Mouse (Mus musculus) midbrain, embryonic 11.5 days (tissue): Measurements from ENCODE around the gene Card9. TPM values are rescaled to one million over a fixed set of nuclear protein-coding genes. Genes with fewer than 3 reads are reported as not detected.
A peak's percentile ranks its signal among the peaks of the same experiment; 100 is the strongest.

Source experiments
- ATAC-seq: fragments of 200-750 bp; cut with Nextera tagmentation; 2 replicates; pipeline ENCODE4 v1.8.0; 2017; ENCODE audit warnings: moderate TSS enrichment, moderate library complexity; ENCODE audit not compliant: low FRiP score
- DNase-seq: peaks from one replicate; pipeline ENCODE4 v3.0.0; 2015; ENCODE audit warnings: low spot score; ENCODE audit errors: missing footprints
- H3K27ac ChIP-seq: fragments of 300-500 bp; sonication (generic); 2 replicates; pipeline ENCODE4 v1.5.1; 2014; ENCODE audit warnings: low read depth, low read length
- H3K27me3 ChIP-seq: fragments of 300-500 bp; sonication (generic); 2 replicates; pipeline ENCODE4 v1.6.1; 2014; ENCODE audit warnings: mild to moderate bottlenecking, low read length, moderate library complexity, mixed read lengths; ENCODE audit not compliant: control insufficient read depth, insufficient read depth
- H3K36me3 ChIP-seq: fragments of 300-500 bp; sonication (generic); 2 replicates; pipeline ENCODE4 v1.6.1; 2014; ENCODE audit warnings: mild to moderate bottlenecking, low read length, moderate library complexity, mixed read lengths; ENCODE audit not compliant: control insufficient read depth, insufficient read depth
- H3K4me1 ChIP-seq: fragments of 300-500 bp; sonication (generic); 2 replicates; pipeline ENCODE4 v1.6.1; 2014; ENCODE audit warnings: low read length; ENCODE audit not compliant: control insufficient read depth, insufficient read depth
- H3K4me2 ChIP-seq: fragments of 300-500 bp; sonication (generic); 2 replicates; pipeline ENCODE4 v1.6.1; 2014; ENCODE audit warnings: mild to moderate bottlenecking, moderate library complexity
- H3K4me3 ChIP-seq: fragments of 300-500 bp; sonication (generic); 2 replicates; pipeline ENCODE4 v1.5.1; 2014; ENCODE audit warnings: low read depth, low read length
- H3K9ac ChIP-seq: fragments of 300-500 bp; sonication (generic); 2 replicates; pipeline ENCODE4 v1.6.1; 2014; ENCODE audit warnings: low read length
- H3K9me3 ChIP-seq: fragments of 300-500 bp; sonication (generic); 2 replicates; pipeline ENCODE4 v1.6.1; 2016; ENCODE audit warnings: low read length; ENCODE audit not compliant: control insufficient read depth
- WGBS: fragments of 180-500 bp; shearing (Covaris S2); extraction: QIAGEN DNeasy Blood & Tissue Kit; methylation state at CpG from one replicate; pipeline ENCODE4 v1.1.7; 2014; 5-methylcytosine and 5-hydroxymethylcytosine counted together
- polyA plus RNA-seq: library from polyadenylated mRNA; unstranded; fragments of >200 nt; fragmentation: Nextera tagmentation; extraction: Ambion mirVana; gene quantifications from 2 replicates; pipeline ENCODE4 v1.2.1, GENCODE M21; 2014

Card9 gene
- polyA plus RNA-seq, 1 experiment from 2014 or later = 1.1 TPM

DNA sequence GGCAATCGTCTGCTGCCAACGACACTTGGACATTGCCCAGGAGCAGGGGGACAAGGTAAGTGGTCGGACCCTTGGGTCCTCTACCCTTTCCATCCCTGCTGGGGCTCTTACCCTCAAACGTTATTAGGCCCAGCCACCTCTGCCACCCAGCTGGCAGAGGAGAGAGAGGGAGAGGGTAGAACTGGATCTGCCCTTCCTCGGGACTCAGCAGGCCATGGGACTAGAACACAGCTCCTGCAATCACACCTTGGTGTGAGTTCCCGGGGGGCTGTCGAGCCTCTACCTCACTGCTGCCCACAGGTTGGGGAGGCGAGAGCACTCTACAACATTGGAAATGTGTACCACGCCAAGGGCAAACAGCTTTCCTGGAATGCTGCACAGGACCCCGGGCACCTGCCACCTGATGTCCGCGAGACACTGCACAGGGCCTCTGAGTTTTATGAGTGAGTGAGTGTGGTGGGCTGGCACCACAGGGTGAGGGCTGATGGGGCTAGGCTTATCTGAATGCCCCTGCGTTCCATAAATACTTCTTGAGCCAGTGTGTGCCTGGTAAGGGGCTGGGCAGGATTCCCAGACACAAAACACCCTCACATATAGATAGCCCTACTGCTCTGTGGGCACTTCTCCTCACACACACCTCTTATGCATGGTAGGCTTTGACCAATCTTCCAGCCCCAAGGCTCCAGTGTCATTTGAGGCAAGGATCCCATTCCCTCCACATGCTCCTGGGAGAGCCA is 37.0 kb downstream of the Card9 start:
- no peak overlapping the region for H3K4me2 ChIP-seq
- H3K4me3 ChIP-seq = no peak overlapping the region
- DNase-seq (no peak), ATAC-seq (no peak)
- no peaks in the 10 kb centered on the region for H3K9me3 ChIP-seq
- peaks cover 28% of the 10 kb centered on the region for H3K36me3 ChIP-seq
- H3K9ac ChIP-seq = no peak overlapping the region
- H3K27ac ChIP-seq = no peak overlapping the region
- 96% methylated on average over 13 of the region's 13 CpGs for WGBS
- no peaks in the 10 kb centered on the region for H3K27me3 ChIP-seq
- H3K4me1 ChIP-seq = no peaks in the 10 kb centered on the region

DNA sequence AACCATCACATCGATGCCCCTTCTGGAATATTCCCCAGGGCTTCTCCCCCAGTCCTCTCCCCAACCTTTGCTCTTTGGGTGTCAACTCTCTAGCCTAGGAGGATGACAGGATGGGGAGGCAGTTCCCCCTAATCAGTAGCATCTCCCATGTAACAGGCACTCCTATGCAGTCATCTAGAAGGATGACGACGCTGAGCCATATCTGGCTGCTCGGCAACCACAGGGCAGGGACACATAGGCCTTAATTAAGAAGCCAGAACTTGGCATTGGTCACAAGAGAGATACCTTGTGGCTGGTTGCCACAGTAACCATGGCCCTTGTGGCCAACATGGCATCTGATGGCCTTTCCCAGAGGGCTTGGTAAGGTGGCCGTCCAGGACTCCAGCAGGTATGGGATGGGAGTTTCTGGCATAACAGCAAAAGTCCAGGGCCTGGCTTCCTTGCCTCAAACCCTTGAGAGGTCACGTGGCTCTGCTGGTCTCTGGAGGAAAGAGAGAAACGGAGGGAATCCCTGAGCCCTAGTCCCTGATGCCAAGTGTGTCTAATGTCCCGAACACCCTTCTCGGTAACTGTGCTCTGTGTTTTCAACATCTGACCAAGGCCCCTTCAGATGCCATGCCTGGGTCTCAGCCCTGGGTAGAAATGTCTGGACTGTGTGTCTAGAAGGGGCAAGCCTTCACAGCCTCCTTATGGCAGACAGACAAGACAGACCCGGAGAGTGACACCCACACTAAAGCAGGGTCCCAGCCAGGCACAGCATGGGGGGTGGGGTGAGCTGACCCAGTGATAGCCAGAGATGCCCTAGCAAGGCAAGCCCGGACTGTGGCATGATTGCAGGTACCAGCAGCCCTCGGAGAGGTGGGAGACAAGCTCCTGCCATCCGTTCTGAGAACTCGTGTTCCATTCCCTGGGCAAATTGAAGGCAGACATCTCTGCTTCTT is 40.2 kb downstream of the Card9 start:
- H3K4me3 ChIP-seq = no peak overlapping the region
- no peak overlapping the region for H3K27ac ChIP-seq
- peaks cover 21% of the 10 kb centered on the region for H3K4me1 ChIP-seq
- H3K36me3 ChIP-seq = peaks cover 12% of the 10 kb centered on the region; the same call in 1 of the 2 replicates
- H3K27me3 ChIP-seq = no peaks in the 10 kb centered on the region
- DNase-seq (peak; percentile 65), ATAC-seq (no peak)
- no peak overlapping the region for H3K4me2 ChIP-seq
- 90% methylated on average over 14 of the region's 14 CpGs for whole genome bisulfite sequencing
- no peak overlapping the region for H3K9ac ChIP-seq
- H3K9me3 ChIP-seq = no peaks in the 10 kb centered on the region

DNA sequence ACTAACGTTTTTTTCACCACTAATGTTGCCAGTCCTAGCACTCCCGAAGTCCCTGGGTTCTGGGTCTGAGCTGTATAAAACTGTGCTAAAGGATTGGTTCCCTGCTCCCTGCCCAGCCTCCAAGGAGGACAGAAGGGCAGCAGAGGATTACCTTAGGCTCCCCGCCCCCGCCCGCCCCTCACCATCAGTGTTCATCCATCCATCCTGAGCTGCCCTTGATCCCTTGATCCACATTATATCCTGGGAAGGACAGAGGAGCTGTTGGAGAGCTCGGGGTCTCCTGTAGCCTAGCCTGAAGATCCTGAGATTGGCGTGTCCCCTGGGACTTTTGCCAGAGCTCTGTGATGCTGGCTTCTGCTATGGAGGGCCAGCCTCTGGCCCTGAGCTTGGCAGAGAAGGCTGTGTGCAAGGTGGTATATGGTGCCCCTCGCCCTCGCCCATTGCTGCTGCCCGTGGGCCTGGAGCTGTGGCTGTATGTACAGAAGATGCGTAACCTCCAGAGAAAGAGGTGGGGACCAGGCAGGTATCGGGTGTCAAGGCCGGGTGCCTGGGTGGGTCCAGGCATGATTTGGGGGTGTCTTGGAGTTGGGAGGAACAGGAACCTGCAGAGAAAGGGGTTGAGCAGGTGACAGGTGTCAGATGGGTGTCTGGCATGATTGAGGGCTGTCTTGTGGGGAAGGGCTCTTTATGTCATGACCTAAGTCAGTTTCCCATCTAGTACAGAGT is 41.0 kb downstream of the Card9 start:
- Histone ChIP-seq H3K9me3 (no peaks in the 10 kb centered on the region), H3K36me3 (peaks cover 8% of the 10 kb centered on the region; the same call in 1 of the 2 replicates), H3K4me2 (no peak overlapping the region), H3K27me3 (no peaks in the 10 kb centered on the region), H3K9ac (no peak overlapping the region), H3K4me3 (no peak overlapping the region), H3K4me1 (peaks cover 24% of the 10 kb centered on the region), H3K27ac (no peak overlapping the region)
- peak; percentile 76 for DNase-seq
- ATAC-seq = no peak
- WGBS = 83% methylated on average over 13 of the region's 13 CpGs

DNA sequence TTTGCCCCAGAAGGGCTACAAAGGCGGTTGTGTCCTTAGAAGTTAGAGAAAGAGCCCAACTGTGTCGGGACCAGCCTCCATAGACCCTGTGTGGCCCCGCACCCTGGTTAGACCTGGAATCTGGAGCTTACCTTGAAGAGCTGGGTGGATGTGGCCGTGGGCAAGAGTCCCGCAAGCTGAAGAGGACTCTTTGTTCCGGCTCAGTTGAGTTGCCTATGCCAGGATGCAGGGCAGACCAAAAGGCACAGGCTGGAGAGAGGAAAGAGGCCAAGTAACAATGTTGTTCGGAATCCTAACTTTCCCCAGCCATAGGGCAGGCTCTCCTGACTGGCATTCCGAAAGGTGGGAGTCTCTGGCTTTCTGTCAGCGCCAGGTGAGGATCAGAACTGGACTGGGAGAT is 41.6 kb downstream of the Card9 start:
- ATAC-seq (no peak), DNase-seq (no peak)
- peaks cover 28% of the 10 kb centered on the region for H3K4me1 ChIP-seq
- no peaks in the 10 kb centered on the region for H3K9me3 ChIP-seq
- no peak overlapping the region for H3K4me3 ChIP-seq
- WGBS = 85% methylated on average over 9 of the region's 9 CpGs
- no peak overlapping the region for H3K27ac ChIP-seq
- H3K36me3 ChIP-seq = peaks cover 6% of the 10 kb centered on the region; the same call in 1 of the 2 replicates
- H3K4me2 ChIP-seq = no peak overlapping the region
- H3K9ac ChIP-seq = no peak overlapping the region
- no peaks in the 10 kb centered on the region for H3K27me3 ChIP-seq

DNA sequence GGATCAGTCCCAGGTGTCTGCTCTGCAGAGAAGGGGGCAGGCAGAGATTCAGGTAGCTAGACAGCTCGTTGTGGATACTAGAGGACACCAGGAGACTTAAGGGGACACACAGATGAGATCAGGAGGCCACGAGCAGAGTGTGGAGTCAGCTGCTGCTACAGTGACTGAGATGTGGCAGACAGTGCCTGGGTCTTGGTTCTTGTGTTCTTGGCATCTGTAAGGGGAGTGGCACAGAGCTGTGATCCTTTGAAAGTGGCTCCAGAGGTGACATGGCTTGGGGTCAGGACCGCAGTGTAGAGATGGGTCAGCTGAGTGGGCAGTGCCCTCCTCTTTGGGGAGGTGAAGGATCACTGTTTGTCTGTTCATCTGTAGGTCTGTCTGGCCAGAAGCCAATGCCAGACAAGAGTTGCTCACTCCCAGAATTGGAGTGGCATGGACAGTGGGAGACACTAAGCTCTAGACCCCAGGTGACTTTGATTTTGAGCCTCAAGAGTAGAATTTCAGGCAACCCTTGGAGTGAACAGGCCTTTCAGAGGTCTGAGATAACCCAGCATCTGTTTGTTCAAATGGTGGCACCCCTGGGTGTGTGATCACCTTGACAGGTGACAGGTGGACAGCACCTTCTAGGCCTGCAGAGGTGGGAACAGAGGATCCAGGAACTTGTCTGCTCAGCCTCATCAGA is 42.6 kb downstream of the Card9 start:
- ATAC-seq = no peak
- Histone ChIP-seq H3K9me3 (no peaks in the 10 kb centered on the region), H3K9ac (no peak overlapping the region), H3K27ac (no peak overlapping the region), H3K27me3 (no peaks in the 10 kb centered on the region), H3K4me1 (peaks cover 28% of the 10 kb centered on the region), H3K4me3 (no peak overlapping the region), H3K36me3 (0 out of 2 replicates have a peak, but pooled peaks cover 2% of the 10 kb centered on the region), H3K4me2 (no peak overlapping the region)
- 89% methylated on average over 3 of the region's 3 CpGs for WGBS
- peak; percentile 64 for DNase-seq

DNA sequence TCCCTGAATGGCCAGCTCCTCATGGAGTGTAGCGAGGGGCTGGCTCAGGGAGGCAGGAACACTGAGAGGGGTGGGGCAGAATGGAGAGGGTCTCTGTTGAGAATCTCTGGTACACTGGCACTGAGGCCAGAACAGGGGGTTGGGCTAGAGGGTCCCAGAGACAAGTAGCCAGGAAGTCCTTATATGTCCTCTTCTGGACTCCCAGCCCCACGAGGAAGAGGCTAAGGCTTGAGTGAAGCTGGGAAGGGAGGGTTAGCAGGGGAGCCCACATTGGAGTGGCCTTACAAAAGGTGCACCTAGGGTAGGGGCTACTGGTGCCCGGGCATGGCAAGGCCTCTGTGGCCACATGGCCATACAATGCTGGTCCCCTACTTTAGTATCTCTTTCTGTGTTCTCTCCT is 43.3 kb downstream of the Card9 start:
- peak overlapping the region; percentile 95; the same call in 1 of the 2 replicates for H3K4me3 ChIP-seq
- no peaks in the 10 kb centered on the region for H3K36me3 ChIP-seq
- no peaks in the 10 kb centered on the region for H3K27me3 ChIP-seq
- DNase-seq = peak; percentile 14
- no peak overlapping the region for H3K27ac ChIP-seq
- H3K9me3 ChIP-seq = no peaks in the 10 kb centered on the region
- peaks cover 28% of the 10 kb centered on the region for H3K4me1 ChIP-seq
- H3K9ac ChIP-seq = peak overlapping the region; percentile 94
- WGBS = 75% methylated on average over 3 of the region's 3 CpGs
- peak overlapping the region; percentile 98 for H3K4me2 ChIP-seq
- ATAC-seq = no peak

DNA sequence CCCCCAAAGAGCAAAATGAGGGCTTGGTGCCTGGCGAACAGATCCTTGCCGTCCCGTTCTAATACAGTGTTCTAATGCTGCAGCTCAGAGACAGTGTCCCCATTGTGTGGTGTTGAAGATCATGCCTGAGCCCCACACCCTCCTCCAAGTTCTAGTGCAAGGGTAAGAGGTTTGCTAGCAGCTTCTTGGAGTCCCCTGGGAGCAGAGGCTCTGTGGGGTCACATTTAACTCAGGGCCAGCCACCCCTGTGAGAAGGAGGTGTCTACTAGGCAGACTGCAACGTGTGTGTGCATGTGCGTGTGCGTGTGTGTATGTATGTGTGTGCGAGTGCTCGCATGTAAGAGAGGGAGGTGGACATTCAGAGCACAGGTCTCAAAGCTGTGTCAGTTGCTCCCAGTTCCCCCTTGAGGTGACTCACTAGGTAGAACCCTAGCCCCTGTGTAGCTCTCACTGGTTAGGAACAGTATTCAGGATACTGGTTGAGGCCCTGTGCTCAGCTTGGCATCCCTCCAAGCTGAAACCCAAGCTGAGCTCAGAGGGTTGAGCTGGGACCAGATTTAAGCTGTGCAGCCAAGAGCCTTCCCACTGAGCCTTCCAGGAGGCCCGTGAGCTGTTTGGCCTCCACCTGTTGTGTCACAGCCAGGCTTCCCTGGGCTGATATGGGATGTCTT is 44.0 kb downstream of the Card9 start:
- ATAC-seq (no peak), DNase-seq (peak; percentile 78)
- WGBS = 75% methylated on average over 9 of the region's 9 CpGs
- peak overlapping the region; percentile 98 for H3K4me2 ChIP-seq
- peak overlapping the region; percentile 94 for H3K9ac ChIP-seq
- H3K9me3 ChIP-seq = no peaks in the 10 kb centered on the region
- 0 out of 2 replicates have a peak overlapping the region, but pooled peaks have one; percentile 86 for H3K27ac ChIP-seq
- H3K27me3 ChIP-seq = no peaks in the 10 kb centered on the region
- peaks cover 28% of the 10 kb centered on the region for H3K4me1 ChIP-seq
- H3K36me3 ChIP-seq = no peaks in the 10 kb centered on the region
- H3K4me3 ChIP-seq = peak overlapping the region; percentile 95

DNA sequence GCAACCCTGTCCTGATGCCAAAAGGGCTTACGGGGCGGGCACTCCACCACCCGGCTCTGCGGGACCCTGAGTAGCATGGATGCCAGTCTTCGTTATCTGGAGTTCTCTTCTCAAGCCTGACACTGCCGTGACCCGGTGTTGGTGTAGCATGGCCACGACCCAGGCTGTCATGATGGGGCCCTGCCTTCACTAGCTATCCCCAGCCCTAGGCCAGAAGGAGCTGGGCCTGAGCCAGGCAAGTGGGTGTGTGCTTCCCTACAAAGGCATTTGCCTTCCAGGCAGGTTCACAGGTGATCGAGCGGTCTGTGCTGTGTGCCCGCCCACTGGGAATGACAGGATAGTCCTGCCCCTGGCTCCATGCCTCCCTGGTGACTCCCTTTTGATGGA is 44.8 kb downstream of the Card9 start:
- no peaks in the 10 kb centered on the region for H3K36me3 ChIP-seq
- H3K4me1 ChIP-seq = peaks cover 28% of the 10 kb centered on the region
- H3K27ac ChIP-seq = peak overlapping the region; percentile 86
- no peaks in the 10 kb centered on the region for H3K9me3 ChIP-seq
- peak overlapping the region; percentile 94 for H3K9ac ChIP-seq
- H3K27me3 ChIP-seq = no peaks in the 10 kb centered on the region
- WGBS = under 1% methylated on average over 11 of the region's 11 CpGs
- H3K4me2 ChIP-seq = peak overlapping the region; percentile 98
- DNase-seq (no peak), ATAC-seq (no peak; the same call in 1 of the 2 replicates)
- H3K4me3 ChIP-seq = peak overlapping the region; percentile 95
